Mouse (Mus musculus) midbrain, postnatal 0 days (tissue): ENCODE measurements at regions not wholly inside any gene's neighbourhood (a gene's known extent, or its start where the extent isn't known, plus 50 kb on each side); places are given as distances from the start of the nearest gene placed in this dataset.

ENCODE experiments used
- ATAC-seq: fragments of 200-750 bp; cut with Nextera tagmentation; 2 replicates; pipeline ENCODE4 v1.8.0; 2017; ENCODE audit warnings: moderate number of reproducible peaks, mild to moderate bottlenecking, moderate TSS enrichment, moderate library complexity; ENCODE audit not compliant: low FRiP score
- DNase-seq: peaks from one replicate; pipeline ENCODE4 v3.0.0-alpha.2; 2015; ENCODE audit warnings: low spot score
- H3K27ac ChIP-seq: fragments of 300-500 bp; sonication (generic); 2 replicates; pipeline ENCODE4 v1.5.1; 2014; ENCODE audit warnings: low read depth, mild to moderate bottlenecking, low read length, mixed read lengths
- H3K27me3 ChIP-seq: fragments of 300-500 bp; sonication (generic); 2 replicates; pipeline ENCODE4 v1.6.1; 2014; ENCODE audit warnings: low read length, control low read depth, mixed read lengths; ENCODE audit not compliant: insufficient read depth
- H3K36me3 ChIP-seq: fragments of 300-500 bp; sonication (generic); 2 replicates; pipeline ENCODE4 v1.6.1; 2014; ENCODE audit warnings: low read length, control low read depth, mixed read lengths; ENCODE audit not compliant: insufficient read depth
- H3K4me1 ChIP-seq: fragments of 300-500 bp; sonication (generic); 2 replicates; pipeline ENCODE4 v1.6.1; 2014; ENCODE audit warnings: mild to moderate bottlenecking, control low read depth, antibody characterized with exemption, low read length, mixed read lengths; ENCODE audit not compliant: insufficient read depth
- H3K4me2 ChIP-seq: fragments of 300-500 bp; sonication (generic); 2 replicates; pipeline ENCODE4 v1.6.1; 2014; ENCODE audit warnings: low read depth, mild to moderate bottlenecking, low read length, mixed read lengths; ENCODE audit not compliant: poor library complexity, severe bottlenecking
- H3K4me3 ChIP-seq: fragments of 300-500 bp; sonication (generic); 2 replicates; pipeline ENCODE4 v1.5.1; 2014; ENCODE audit warnings: low read depth, mild to moderate bottlenecking, low read length, moderate library complexity
- H3K9ac ChIP-seq: fragments of 300-500 bp; sonication (generic); replicated peaks from 2 replicates; pipeline ENCODE4 v1.6.1; 2014; ENCODE audit warnings: mild to moderate bottlenecking, low read length, moderate library complexity, mixed read lengths; ENCODE audit not compliant: poor library complexity, severe bottlenecking
- H3K9me3 ChIP-seq: fragments of 300-500 bp; sonication (generic); 2 replicates; pipeline ENCODE4 v1.6.1; 2016; ENCODE audit warnings: low read length, control low read depth
- CTCF ChIP-seq: IDR thresholded peaks from 2 replicates; pipeline ENCODE4 v1.5.1; 2016; ENCODE audit warnings: antibody characterized with exemption, mild to moderate bottlenecking
- WGBS: fragments of 180-500 bp; shearing (Covaris S2); extraction: QIAGEN DNeasy Blood & Tissue Kit; methylation state at CpG from one replicate; pipeline ENCODE4 v1.1.7; 2014; 5-methylcytosine and 5-hydroxymethylcytosine counted together

DNA sequence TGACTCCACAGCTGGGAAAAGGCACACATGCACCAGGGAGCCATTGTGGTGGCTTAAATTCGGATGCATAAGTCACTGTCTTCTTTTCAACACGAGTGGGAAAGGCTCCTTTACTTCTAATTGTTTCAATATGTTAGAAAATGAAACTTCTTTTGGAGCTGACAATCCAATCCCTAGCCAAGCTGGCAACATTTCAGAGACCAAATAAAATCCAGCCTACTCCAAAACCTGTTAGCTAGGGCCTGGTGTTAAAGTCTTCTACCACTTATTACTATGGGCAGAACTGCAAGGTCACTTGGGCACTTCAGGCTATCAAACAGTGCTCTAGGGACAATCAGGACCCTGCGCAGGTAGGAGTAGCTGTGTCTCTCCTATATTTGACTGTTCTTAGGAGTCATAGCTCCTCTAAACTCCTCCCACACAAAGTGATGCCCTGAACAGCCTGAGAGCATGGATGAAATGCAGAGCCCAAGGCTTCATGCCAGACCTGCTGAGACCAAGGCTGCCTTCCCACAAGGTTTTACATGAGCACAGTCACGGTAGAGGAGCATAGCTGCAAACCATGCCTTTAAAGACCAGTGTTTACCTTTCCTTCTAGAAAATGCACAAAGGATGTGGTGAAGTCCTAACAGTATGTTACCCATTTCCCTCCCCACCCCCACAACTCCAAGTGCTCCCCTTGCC, 67.4 kb upstream of the Spdye4c start:
- H3K36me3 ChIP-seq: no peaks in the 10 kb centered on the region
- 71% methylated on average over 4 of the region's 4 CpGs for WGBS
- no peak for DNase-seq
- no peaks in the 10 kb centered on the region for H3K4me1 ChIP-seq
- H3K27me3 ChIP-seq: no peaks in the 10 kb centered on the region
- no peaks in the 10 kb centered on the region for H3K9me3 ChIP-seq
- ATAC-seq: no peak
- no peak overlapping the region for H3K4me3 ChIP-seq
- no peak overlapping the region for H3K27ac ChIP-seq
- H3K9ac ChIP-seq: no peak overlapping the region
- TF ChIP-seq CTCF: no peak
- no peak overlapping the region for H3K4me2 ChIP-seq

DNA sequence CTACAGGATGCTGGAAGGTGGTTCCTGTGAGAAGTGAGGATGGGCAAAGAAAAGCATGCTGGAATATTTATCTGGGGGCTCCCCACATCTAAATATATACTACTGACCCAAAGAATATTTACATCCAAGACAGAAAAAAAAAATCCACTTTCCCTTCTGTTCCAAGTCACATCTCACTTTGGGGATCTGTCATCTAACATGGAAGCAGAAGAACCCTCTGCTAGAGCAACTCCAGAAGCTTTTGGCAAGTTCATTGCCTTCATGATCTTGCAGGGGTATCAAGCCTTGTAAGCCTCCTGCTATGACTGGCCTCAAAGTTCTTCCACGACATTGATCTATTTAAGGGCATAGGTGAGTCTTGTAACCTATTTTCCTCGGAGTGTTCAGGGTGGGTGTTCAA, 64.9 kb upstream of the Spdye4c start:
- no peak overlapping the region for H3K27ac ChIP-seq
- H3K4me3 ChIP-seq: no peak overlapping the region
- WGBS: 82% methylated on average over 2 of the region's 2 CpGs
- no peak overlapping the region for H3K9ac ChIP-seq
- ATAC-seq: no peak
- DNase-seq: no peak
- no peaks in the 10 kb centered on the region for H3K4me1 ChIP-seq
- no peak for TF ChIP-seq CTCF
- no peaks in the 10 kb centered on the region for H3K9me3 ChIP-seq
- no peaks in the 10 kb centered on the region for H3K27me3 ChIP-seq
- no peaks in the 10 kb centered on the region for H3K36me3 ChIP-seq
- no peak overlapping the region for H3K4me2 ChIP-seq

DNA sequence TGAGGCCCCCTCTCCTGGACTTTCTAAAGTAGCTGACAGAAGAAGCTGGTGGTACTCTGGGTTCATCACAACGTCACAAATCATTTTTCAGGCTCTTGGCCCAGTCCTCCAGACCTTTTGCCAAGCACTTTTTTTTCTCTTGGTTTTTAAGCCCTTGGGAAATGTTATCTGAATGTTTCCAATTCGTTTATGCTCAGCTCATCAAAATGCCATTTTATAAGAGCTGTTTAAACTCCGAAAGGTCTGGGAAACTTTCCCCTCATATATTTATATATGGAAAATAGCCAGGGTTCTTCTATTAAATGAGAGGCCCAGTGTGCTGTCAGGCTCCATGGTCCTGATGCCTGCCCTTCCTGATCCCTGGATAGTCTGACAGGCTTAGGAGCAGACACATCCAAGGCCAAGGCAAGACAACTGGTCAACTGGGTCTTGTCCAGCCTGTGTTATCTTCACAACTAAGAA, 64.1 kb upstream of the Spdye4c start:
- WGBS: 66% methylated on average over 3 of the region's 3 CpGs
- no peak overlapping the region for H3K4me3 ChIP-seq
- no peak for ATAC-seq

DNA sequence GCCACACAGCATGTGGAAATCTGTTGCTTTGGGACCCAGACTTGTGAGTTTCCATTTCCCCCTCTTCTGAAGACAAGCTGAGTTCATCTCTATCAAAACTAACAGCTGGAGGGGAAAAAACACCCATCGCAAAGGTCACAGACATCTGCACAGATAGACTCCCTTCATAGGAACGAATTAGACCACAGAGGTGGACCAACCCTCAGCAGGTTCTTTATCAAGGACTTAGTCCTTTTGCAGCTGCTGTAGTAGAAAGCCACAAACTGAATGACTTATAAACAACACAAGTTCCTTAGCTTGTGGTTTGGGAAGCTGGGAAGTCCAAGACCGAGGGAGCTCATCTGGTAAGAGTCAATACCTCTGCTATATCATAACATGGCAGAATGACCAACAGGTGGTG, 54.7 kb upstream of the Spdye4c start:
- Histone ChIP-seq H3K9ac (no peak overlapping the region), H3K27ac (no peak overlapping the region), H3K4me2 (no peak overlapping the region), H3K27me3 (no peaks in the 10 kb centered on the region), H3K4me1 (no peaks in the 10 kb centered on the region), H3K4me3 (no peak overlapping the region), H3K36me3 (no peaks in the 10 kb centered on the region), H3K9me3 (no peaks in the 10 kb centered on the region)
- TF ChIP-seq CTCF: no peak
- ATAC-seq (no peak), DNase-seq (no peak)
- 89% methylated on average over 3 of the region's 3 CpGs for WGBS

More for the DNA sequence above, 64.1 kb upstream of the Spdye4c start:
- Histone ChIP-seq H3K4me2 (no peak overlapping the region), H3K27me3 (no peaks in the 10 kb centered on the region), H3K9me3 (no peaks in the 10 kb centered on the region), H3K9ac (no peak overlapping the region), H3K27ac (no peak overlapping the region), H3K36me3 (no peaks in the 10 kb centered on the region), H3K4me1 (no peaks in the 10 kb centered on the region)
- TF ChIP-seq CTCF: no peak
- DNase-seq: no peak

DNA sequence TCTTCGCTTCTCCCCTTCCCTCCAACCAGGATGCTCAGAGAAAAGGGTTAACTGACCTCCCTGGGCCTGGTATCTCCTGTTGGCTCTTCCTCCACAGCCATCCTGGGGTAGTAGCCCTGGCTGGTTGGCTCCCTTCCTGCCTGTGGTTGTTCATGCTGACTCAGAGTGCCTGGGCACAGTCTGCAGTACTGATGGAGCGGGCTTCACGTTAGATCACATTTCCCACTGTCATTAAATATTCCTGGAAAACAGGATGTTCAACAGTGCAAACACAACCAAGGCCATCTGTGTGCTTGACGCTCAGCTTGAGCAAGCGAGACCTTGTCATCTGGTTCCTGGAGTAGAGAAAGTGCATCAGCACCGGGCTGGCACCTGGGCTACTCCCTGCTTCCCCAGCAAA, 53.6 kb upstream of the Spdye4c start:
- Histone ChIP-seq H3K4me3 (no peak overlapping the region), H3K27ac (no peak overlapping the region), H3K9ac (no peak overlapping the region), H3K9me3 (no peaks in the 10 kb centered on the region), H3K27me3 (no peaks in the 10 kb centered on the region), H3K36me3 (no peaks in the 10 kb centered on the region), H3K4me1 (no peaks in the 10 kb centered on the region), H3K4me2 (no peak overlapping the region)
- no peak for TF ChIP-seq CTCF
- no peak for DNase-seq
- 85% methylated on average over 6 of the region's 6 CpGs for whole genome bisulfite sequencing
- ATAC-seq: no peak

DNA sequence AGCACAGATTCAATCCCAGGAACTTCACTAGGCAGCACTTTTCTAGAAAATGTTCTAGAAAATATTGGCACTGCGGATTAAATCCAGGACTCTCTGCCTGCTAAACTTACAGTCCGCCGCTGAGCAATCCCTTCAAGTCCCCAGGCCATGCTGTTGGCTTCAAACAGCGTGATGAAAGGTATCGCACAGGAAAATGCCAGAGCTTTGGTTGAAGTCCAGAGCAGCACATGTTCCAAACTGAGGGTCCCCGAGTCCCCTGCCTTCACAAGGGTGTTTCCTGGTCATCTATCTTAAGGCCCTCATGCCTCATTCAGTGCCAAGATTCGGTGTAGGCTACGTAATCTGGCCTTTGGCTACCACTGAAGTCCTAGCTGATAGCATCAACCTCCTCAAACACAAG, 52.3 kb upstream of the Spdye4c start:
- no peak for ATAC-seq
- no peak for DNase-seq
- Histone ChIP-seq H3K9me3 (no peaks in the 10 kb centered on the region), H3K4me2 (no peak overlapping the region), H3K9ac (no peak overlapping the region), H3K4me1 (no peaks in the 10 kb centered on the region), H3K27ac (no peak overlapping the region), H3K36me3 (no peaks in the 10 kb centered on the region), H3K4me3 (no peak overlapping the region), H3K27me3 (no peaks in the 10 kb centered on the region)
- TF ChIP-seq CTCF: no peak
- WGBS: 87% methylated on average over 8 of the region's 8 CpGs
